Mouse (Mus musculus): ENCODE data around the gene Pcdh9.

GRCm38 (mm10) chr14:93083140-93083539 lies 807.3 kb downstream of the Pcdh9 start:
- no peak for TF ChIP-seq POLR2A (IDR thresholded peaks at IDR 0.05; ENCODE audit: low read depth, low read length)
- TF ChIP-seq CTCF (IDR thresholded peaks at IDR 0.05; ENCODE audit: extremely low read depth, insufficient read length, insufficient replicate concordance, low read depth, low read length): no peak

Data from small intestine, adult 2 months (tissue).